Mouse (Mus musculus): ENCODE data around the gene Zbtb16. TPM values are rescaled to one million over a fixed set of nuclear protein-coding genes. Genes with fewer than 3 reads are reported as not detected.

The Zbtb16 gene
- polyA plus RNA-seq, 1 experiment from 2014 or later, result 3.0 TPM

GRCm38 (mm10) chr9:48716549-48716948 lies 119.5 kb downstream of the Zbtb16 start:
- H3K4me3 ChIP-seq (ENCODE audit: low read depth, low read length), result no peak overlapping the region
- no peaks in the 10 kb centered on the region for H3K9me3 ChIP-seq (replicated peaks; ENCODE audit: control insufficient read depth, low read length)
- no peak for DNase-seq (ENCODE audit: low spot score)
- no peak overlapping the region for H3K9ac ChIP-seq (replicated peaks; ENCODE audit: low read length)
- no peaks in the 10 kb centered on the region for H3K27me3 ChIP-seq (ENCODE audit: control insufficient read depth, insufficient read depth, low read length)
- H3K36me3 ChIP-seq (replicated peaks; ENCODE audit: control insufficient read depth, insufficient read depth, low read depth, low read length), result no peaks in the 10 kb centered on the region; the same call in 1 of the 2 replicates
- no peak overlapping the region for H3K4me2 ChIP-seq (ENCODE audit: low read depth, low read length)
- ATAC-seq (replicated peaks; ENCODE audit: insufficient number of reproducible peaks, low FRiP score, low TSS enrichment, low read depth), result no peak
- 85% methylated on average over 8 of the region's 8 CpGs for WGBS
- H3K4me1 ChIP-seq (ENCODE audit: control insufficient read depth, insufficient read depth, low read length), result no peaks in the 10 kb centered on the region
- H3K27ac ChIP-seq (replicated peaks; ENCODE audit: low read depth, low read length), result no peak overlapping the region

GRCm38 (mm10) chr9:48715042-48715441 lies 121.0 kb downstream of the Zbtb16 start:
- ATAC-seq (replicated peaks; ENCODE audit: insufficient number of reproducible peaks, low FRiP score, low TSS enrichment, low read depth) (no peak), DNase-seq (ENCODE audit: low spot score) (no peak)
- H3K4me2 ChIP-seq (ENCODE audit: low read depth, low read length), result no peak overlapping the region
- H3K9me3 ChIP-seq (replicated peaks; ENCODE audit: control insufficient read depth, low read length), result no peaks in the 10 kb centered on the region
- H3K36me3 ChIP-seq (replicated peaks; ENCODE audit: control insufficient read depth, insufficient read depth, low read depth, low read length), result no peaks in the 10 kb centered on the region; the same call in 1 of the 2 replicates
- WGBS, result 90% methylated on average over 8 of the region's 8 CpGs
- no peak overlapping the region for H3K4me3 ChIP-seq (ENCODE audit: low read depth, low read length)
- H3K27ac ChIP-seq (replicated peaks; ENCODE audit: low read depth, low read length), result no peak overlapping the region
- no peaks in the 10 kb centered on the region; the same call in 1 of the 2 replicates for H3K4me1 ChIP-seq (ENCODE audit: control insufficient read depth, insufficient read depth, low read length)
- no peaks in the 10 kb centered on the region for H3K27me3 ChIP-seq (ENCODE audit: control insufficient read depth, insufficient read depth, low read length)
- H3K9ac ChIP-seq (replicated peaks; ENCODE audit: low read length), result no peak overlapping the region

DNA sequence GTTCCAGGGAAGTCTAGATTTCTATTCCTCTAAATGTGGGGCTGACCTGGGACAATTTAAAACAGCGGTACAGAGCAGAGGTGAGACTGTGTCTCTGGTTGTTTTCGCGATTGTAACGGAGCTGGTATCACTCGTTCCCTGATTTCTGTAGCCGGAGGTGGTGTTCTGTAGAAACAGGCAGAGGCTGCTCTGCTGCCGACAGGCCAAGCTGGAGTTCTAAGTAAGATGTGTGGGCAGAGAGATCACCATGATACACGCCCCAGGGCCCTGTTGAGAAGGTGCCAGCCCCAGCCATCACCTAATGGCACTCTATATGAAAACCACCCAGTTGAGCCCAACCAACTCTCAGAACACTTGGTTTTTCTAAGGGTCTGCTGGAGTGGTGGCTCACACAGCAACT lies 122.2 kb downstream of the Zbtb16 start:
- Histone ChIP-seq H3K9me3 (replicated peaks; ENCODE audit: control insufficient read depth, low read length) (no peaks in the 10 kb centered on the region), H3K4me3 (ENCODE audit: low read depth, low read length) (no peak overlapping the region), H3K36me3 (replicated peaks; ENCODE audit: control insufficient read depth, insufficient read depth, low read depth, low read length) (no peaks in the 10 kb centered on the region; the same call in 1 of the 2 replicates), H3K4me1 (ENCODE audit: control insufficient read depth, insufficient read depth, low read length) (no peaks in the 10 kb centered on the region; the same call in 1 of the 2 replicates), H3K4me2 (ENCODE audit: low read depth, low read length) (no peak overlapping the region), H3K27me3 (ENCODE audit: control insufficient read depth, insufficient read depth, low read length) (no peaks in the 10 kb centered on the region), H3K27ac (replicated peaks; ENCODE audit: low read depth, low read length) (no peak overlapping the region), H3K9ac (replicated peaks; ENCODE audit: low read length) (no peak overlapping the region)
- WGBS, result 90% methylated on average over 8 of the region's 8 CpGs
- ATAC-seq (replicated peaks; ENCODE audit: insufficient number of reproducible peaks, low FRiP score, low TSS enrichment, low read depth), result no peak
- no peak for DNase-seq (ENCODE audit: low spot score)

GRCm38 (mm10) chr9:48712985-48713765 lies 122.8 kb downstream of the Zbtb16 start:
- Histone ChIP-seq H3K9me3 (replicated peaks; ENCODE audit: control insufficient read depth, low read length) (no peaks in the 10 kb centered on the region), H3K9ac (replicated peaks; ENCODE audit: low read length) (no peak overlapping the region), H3K4me1 (ENCODE audit: control insufficient read depth, insufficient read depth, low read length) (no peaks in the 10 kb centered on the region; the same call in 1 of the 2 replicates), H3K36me3 (replicated peaks; ENCODE audit: control insufficient read depth, insufficient read depth, low read depth, low read length) (no peaks in the 10 kb centered on the region; the same call in 1 of the 2 replicates), H3K27me3 (ENCODE audit: control insufficient read depth, insufficient read depth, low read length) (no peaks in the 10 kb centered on the region), H3K4me2 (ENCODE audit: low read depth, low read length) (no peak overlapping the region), H3K4me3 (ENCODE audit: low read depth, low read length) (no peak overlapping the region), H3K27ac (replicated peaks; ENCODE audit: low read depth, low read length) (no peak overlapping the region)
- ATAC-seq (replicated peaks; ENCODE audit: insufficient number of reproducible peaks, low FRiP score, low TSS enrichment, low read depth) (no peak), DNase-seq (ENCODE audit: low spot score) (no peak)
- WGBS, result 83% methylated on average over 13 of the region's 13 CpGs

DNA sequence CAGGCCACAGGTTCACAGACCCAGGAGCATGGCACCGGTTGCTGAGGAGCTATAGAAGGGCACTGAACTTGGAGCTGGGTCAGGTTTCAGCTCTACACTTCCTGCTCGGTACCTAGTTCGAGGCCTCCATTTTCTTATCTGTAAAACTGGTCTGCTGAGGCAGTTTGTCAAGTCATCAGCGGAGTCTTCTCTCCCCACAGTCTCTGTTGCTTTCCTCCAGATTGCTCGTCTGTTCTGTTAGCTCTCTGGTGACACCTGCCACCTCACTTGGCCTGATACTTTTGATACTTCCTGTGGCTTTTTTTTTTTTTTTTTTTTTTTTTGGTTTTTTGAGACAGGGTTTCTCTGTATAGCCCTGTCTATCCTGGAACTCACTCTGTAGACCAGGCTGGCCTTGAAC lies 124.2 kb downstream of the Zbtb16 start:
- H3K4me3 ChIP-seq (ENCODE audit: low read depth, low read length), result no peak overlapping the region
- no peaks in the 10 kb centered on the region; the same call in 1 of the 2 replicates for H3K4me1 ChIP-seq (ENCODE audit: control insufficient read depth, insufficient read depth, low read length)
- H3K9me3 ChIP-seq (replicated peaks; ENCODE audit: control insufficient read depth, low read length), result no peaks in the 10 kb centered on the region
- no peak overlapping the region for H3K9ac ChIP-seq (replicated peaks; ENCODE audit: low read length)
- no peaks in the 10 kb centered on the region for H3K27me3 ChIP-seq (ENCODE audit: control insufficient read depth, insufficient read depth, low read length)
- ATAC-seq (replicated peaks; ENCODE audit: insufficient number of reproducible peaks, low FRiP score, low TSS enrichment, low read depth) (no peak), DNase-seq (ENCODE audit: low spot score) (no peak)
- 66% methylated on average over 5 of the region's 5 CpGs for WGBS
- no peaks in the 10 kb centered on the region; the same call in 1 of the 2 replicates for H3K36me3 ChIP-seq (replicated peaks; ENCODE audit: control insufficient read depth, insufficient read depth, low read depth, low read length)
- H3K4me2 ChIP-seq (ENCODE audit: low read depth, low read length), result no peak overlapping the region
- no peak overlapping the region for H3K27ac ChIP-seq (replicated peaks; ENCODE audit: low read depth, low read length)

DNA sequence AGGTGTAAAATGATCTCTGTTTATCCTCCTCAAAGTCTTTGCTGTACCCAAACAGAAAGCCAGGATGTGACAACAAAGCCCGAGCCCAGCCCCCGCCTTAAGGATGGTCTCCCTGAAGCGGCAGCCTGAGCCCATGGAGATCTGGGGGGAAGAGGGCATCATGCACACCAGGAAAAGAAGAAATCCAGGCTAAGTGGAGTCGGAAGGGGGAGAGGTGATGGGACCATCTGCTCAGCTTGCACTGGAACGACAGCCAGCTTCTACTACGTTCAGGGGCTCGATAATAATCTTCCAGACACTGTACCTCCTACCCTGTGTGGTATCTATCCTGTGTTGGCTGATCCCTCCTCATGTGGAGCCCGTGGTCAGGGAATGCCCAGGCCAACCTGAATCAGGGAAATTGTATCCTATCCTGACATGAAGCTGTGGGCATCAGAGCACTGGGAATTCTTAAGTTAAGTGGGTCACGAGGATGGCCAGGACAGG lies 124.7 kb downstream of the Zbtb16 start:
- H3K36me3 ChIP-seq (replicated peaks; ENCODE audit: control insufficient read depth, insufficient read depth, low read depth, low read length), result no peaks in the 10 kb centered on the region
- no peak overlapping the region for H3K27ac ChIP-seq (replicated peaks; ENCODE audit: low read depth, low read length)
- H3K4me1 ChIP-seq (ENCODE audit: control insufficient read depth, insufficient read depth, low read length), result no peaks in the 10 kb centered on the region; the same call in 1 of the 2 replicates
- H3K9ac ChIP-seq (replicated peaks; ENCODE audit: low read length), result no peak overlapping the region
- no peak overlapping the region for H3K4me3 ChIP-seq (ENCODE audit: low read depth, low read length)
- H3K4me2 ChIP-seq (ENCODE audit: low read depth, low read length), result no peak overlapping the region
- DNase-seq (ENCODE audit: low spot score) (no peak), ATAC-seq (replicated peaks; ENCODE audit: insufficient number of reproducible peaks, low FRiP score, low TSS enrichment, low read depth) (no peak)
- no peaks in the 10 kb centered on the region for H3K27me3 ChIP-seq (ENCODE audit: control insufficient read depth, insufficient read depth, low read length)
- no peaks in the 10 kb centered on the region for H3K9me3 ChIP-seq (replicated peaks; ENCODE audit: control insufficient read depth, low read length)
- 38% methylated on average over 9 of the region's 9 CpGs for WGBS

- no peaks in the 10 kb centered on the region for H3K9me3 ChIP-seq (replicated peaks; ENCODE audit: control insufficient read depth, low read length)
- no peak overlapping the region for H3K4me3 ChIP-seq (ENCODE audit: low read depth, low read length)
- no peak overlapping the region for H3K27ac ChIP-seq (replicated peaks; ENCODE audit: low read depth, low read length)
- no peaks in the 10 kb centered on the region for H3K36me3 ChIP-seq (replicated peaks; ENCODE audit: control insufficient read depth, insufficient read depth, low read depth, low read length)
- H3K9ac ChIP-seq (replicated peaks; ENCODE audit: low read length), result no peak overlapping the region
- WGBS, result 37% methylated on average over 17 of the region's 17 CpGs
- no peak for ATAC-seq (replicated peaks; ENCODE audit: insufficient number of reproducible peaks, low FRiP score, low TSS enrichment, low read depth)
- no peaks in the 10 kb centered on the region; the same call in 1 of the 2 replicates for H3K4me1 ChIP-seq (ENCODE audit: control insufficient read depth, insufficient read depth, low read length)
- no peak for DNase-seq (ENCODE audit: low spot score)
- H3K4me2 ChIP-seq (ENCODE audit: low read depth, low read length), result no peak overlapping the region
- no peaks in the 10 kb centered on the region for H3K27me3 ChIP-seq (ENCODE audit: control insufficient read depth, insufficient read depth, low read length)
Measured at GRCm38 (mm10) chr9:48710355-48711295, 125.4 kb downstream of the Zbtb16 start.

All from embryonic facial prominence, embryonic 11.5 days (tissue).